Comparison of ENCODE assay signal across 14 mouse cellular contexts in genomic region chr3:99778526-99778925, GRCm38 (mm10).
DNase-seq lines count a peak whose midpoint lies in the region; ATAC-seq and TF ChIP-seq lines count a peak whose summit lies in the region.
"Had no signal": no experiment of that assay in that cellular context is flagged by ENCODE, and none has a peak within 500 bp of the region (broad histone marks: within the 10 kb centered on the region; RNA-seq: fewer than 3 reads in every experiment).

No protein-coding gene starts in this region.

- no peak for TF ChIP-seq POLR2A in cerebellum, adult 2 months (IDR thresholded peaks at IDR 0.05; ENCODE audit: borderline replicate concordance, insufficient read depth, low read length)

- intact Hi-C loops in gastrocnemius, adult 2 months (cut with DNase I) = no loop called here

- TF ChIP-seq CTCF in cerebellum, adult 2 months (IDR thresholded peaks at IDR 0.05; ENCODE audit: borderline replicate concordance, insufficient read depth, low read depth, low read length) = no peak
- TF ChIP-seq CTCF in gastrocnemius, adult 2 months (IDR thresholded peaks at IDR 0.05) = no peak

- 4% methylated on average over 6 of the region's 6 CpGs for WGBS in cerebellum, adult 2 months
- 42% methylated on average over 6 of the region's 6 CpGs for WGBS in limb, embryonic 15.5 days

- no peak overlapping the region for H3K4me2 ChIP-seq in limb, embryonic 15.5 days
- H3K4me2 ChIP-seq: hindbrain, embryonic 13.5 days; limb, embryonic 13.5 days; neural tube, embryonic 12.5 days had no signal

- no peaks in the 10 kb centered on the region for H3K9me3 ChIP-seq in limb, embryonic 15.5 days
- H3K9me3 ChIP-seq: hindbrain, embryonic 13.5 days; limb, embryonic 13.5 days; neural tube, embryonic 12.5 days had no signal

- peak; percentile 7 to 29 for DNase-seq in cerebellum, adult 2 months
- no peak for DNase-seq in cerebellum, adult 8-10 months
- DNase-seq in kidney, postnatal 14 days = peak; percentile 5
- DNase-seq in kidney, adult 18-20 months = no peak
- DNase-seq in gastrocnemius, adult 2 months = peak; percentile 63
- no peak for DNase-seq in right cerebral cortex, postnatal 25 days
- no peak for DNase-seq in yolk sac, embryonic 10.5 days (ENCODE audit: low spot score)
- DNase-seq: kidney, adult 9 months; midbrain, embryonic 14.5 days had no signal

- H3K4me3 ChIP-seq in cerebellum, adult 2 months (replicated peaks; ENCODE audit: insufficient read depth, low read depth, low read length) = no peak overlapping the region
- no peak overlapping the region; the same call in 1 of the 2 replicates for H3K4me3 ChIP-seq in gastrocnemius, adult 2 months
- no peak overlapping the region for H3K4me3 ChIP-seq in limb, embryonic 15.5 days
- H3K4me3 ChIP-seq: erythroblast, embryonic 14.5 days; hindbrain, embryonic 13.5 days; limb, embryonic 13.5 days; neural tube, embryonic 12.5 days had no signal

- no peak overlapping the region for H3K27ac ChIP-seq in cerebellum, adult 2 months (ENCODE audit: insufficient read depth, low read length)
- no peak overlapping the region for H3K27ac ChIP-seq in gastrocnemius, adult 2 months
- no peak overlapping the region for H3K27ac ChIP-seq in limb, embryonic 15.5 days
- H3K27ac ChIP-seq: hindbrain, embryonic 13.5 days; limb, embryonic 13.5 days; neural tube, embryonic 12.5 days had no signal

- H3K36me3 ChIP-seq in limb, embryonic 15.5 days = no peaks in the 10 kb centered on the region
- H3K36me3 ChIP-seq: hindbrain, embryonic 13.5 days; limb, embryonic 13.5 days; neural tube, embryonic 12.5 days had no signal

- H3K9ac ChIP-seq in limb, embryonic 15.5 days = no peak overlapping the region
- H3K9ac ChIP-seq: hindbrain, embryonic 13.5 days; limb, embryonic 13.5 days; neural tube, embryonic 12.5 days had no signal

- no peaks in the 10 kb centered on the region for H3K4me1 ChIP-seq in cerebellum, adult 2 months (ENCODE audit: control insufficient read depth, insufficient read depth, low read length)
- H3K4me1 ChIP-seq in limb, embryonic 15.5 days = 0 out of 2 replicates have a peak, but pooled peaks cover 3% of the 10 kb centered on the region
- H3K4me1 ChIP-seq: hindbrain, embryonic 13.5 days; neural tube, embryonic 12.5 days had no signal

- H3K27me3 ChIP-seq in cerebellum, adult 2 months (ENCODE audit: control insufficient read depth, insufficient read depth, low read length) = no peaks in the 10 kb centered on the region; the same call in 1 of the 2 replicates
- H3K27me3 ChIP-seq in limb, embryonic 15.5 days = no peaks in the 10 kb centered on the region
- H3K27me3 ChIP-seq: hindbrain, embryonic 13.5 days; limb, embryonic 13.5 days; neural tube, embryonic 12.5 days had no signal

- ATAC-seq in limb, embryonic 15.5 days (ENCODE audit: insufficient number of reproducible peaks, low FRiP score, low TSS enrichment, low read depth) = 0 out of 2 replicates have a peak, but pooled peaks have one; percentile 40

Comparison
In these comparisons a context has a peak if more than half of its experiments do, and no peak if none do; other contexts are left out.
1. DNase-seq: peak in cerebellum, adult 2 months (2 of 2), kidney, postnatal 14 days (single experiment) and gastrocnemius, adult 2 months (single experiment); none in cerebellum, adult 8-10 months (single experiment), kidney, adult 18-20 months (single experiment), right cerebral cortex, postnatal 25 days (single experiment) and yolk sac, embryonic 10.5 days (single experiment).